Mouse (Mus musculus): ENCODE data around the gene Fam151a.

GRCm38 (mm10) chr4:106751726-106752125, 18.0 kb downstream of the Fam151a start:
- TF ChIP-seq TAL1 (IDR thresholded peaks at IDR 0.05; ENCODE audit: low read length) (no peak), GATA1 (IDR thresholded peaks at IDR 0.05; ENCODE audit: low read length) (no peak)

All from erythroblast, embryonic 14.5 days (primary cell).